Mouse (Mus musculus) E14TG2a.4 (cell line): ENCODE data around the gene Gpr25.

Experiments
- CTCF ChIP-seq: conservative IDR thresholded peaks from 2 replicates; pipeline ENCODE4 v1.5.1; 2014; ENCODE audit warnings: low read length
- NANOG ChIP-seq: IDR thresholded peaks from 2 replicates; pipeline ENCODE4 v1.6.1; 2014; ENCODE audit warnings: borderline replicate concordance, low read length, mixed read lengths
- POU5F1 ChIP-seq: IDR thresholded peaks from 2 replicates; pipeline ENCODE4 v1.6.1; 2014; ENCODE audit warnings: low read length, borderline replicate concordance

DNA sequence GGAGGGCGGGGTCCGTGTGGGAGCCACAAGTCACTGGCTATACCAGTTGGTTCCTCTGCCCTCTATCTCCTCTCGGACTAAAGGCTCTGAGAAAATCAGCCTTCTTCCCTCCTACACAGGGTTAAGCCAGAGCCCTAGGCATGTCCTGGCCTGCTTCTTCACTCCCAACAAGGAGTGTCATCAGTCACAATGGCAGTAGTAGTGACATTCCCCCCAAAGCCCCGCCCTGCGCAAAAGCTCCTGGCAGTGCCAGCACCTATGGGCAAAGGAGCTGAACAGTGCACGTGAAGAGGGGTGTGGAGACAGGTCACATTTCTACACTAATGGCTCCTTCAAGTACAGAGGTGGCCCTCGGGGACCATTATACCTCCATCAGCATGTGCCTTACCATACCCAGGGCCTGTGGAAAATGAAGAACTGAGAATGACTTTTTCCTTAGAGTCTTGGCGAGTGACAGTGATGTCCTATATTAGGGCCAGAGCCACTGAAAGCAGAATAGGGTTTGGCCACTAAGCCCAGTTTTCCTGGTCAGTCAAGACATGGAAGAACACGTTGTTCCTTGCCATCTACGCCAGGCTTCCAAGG lies 36.8 kb downstream of the Gpr25 start:
- TF ChIP-seq CTCF = no peak
- TF ChIP-seq NANOG = no peak
- TF ChIP-seq POU5F1 = no peak
